Mouse (Mus musculus) megakaryocyte-erythroid progenitor cell, adult 5-6 weeks (primary cell): Measurements from ENCODE around the gene Mast4. TPM values are rescaled to one million over a fixed set of nuclear protein-coding genes. Genes with fewer than 3 reads are reported as not detected.

ENCODE experiments used
- ATAC-seq: replicated peaks from 2 replicates; pipeline ENCODE4 v1.8.0; 2016; ENCODE audit warnings: mild to moderate bottlenecking, inconsistent platforms; ENCODE audit not compliant: severe bottlenecking, poor library complexity, low FRiP score, low TSS enrichment
- total RNA-seq, 2 experiments: library from RNA; stranded (forward) in 1 of 2; stranded (reverse) in 1 of 2; fragments of 200-1000, 215-1000 nt in 1 of 2; fragments of >200 nt in 1 of 2; fragmentation: Nextera tagmentation in 1 of 2; gene quantifications; 2 replicates each; pipeline ENCODE4 v1.2.3; 2014 to 2017

The Mast4 gene
- total RNA-seq, 2 experiments from 2014 or later = 10.9 to 40.9 TPM

DNA sequence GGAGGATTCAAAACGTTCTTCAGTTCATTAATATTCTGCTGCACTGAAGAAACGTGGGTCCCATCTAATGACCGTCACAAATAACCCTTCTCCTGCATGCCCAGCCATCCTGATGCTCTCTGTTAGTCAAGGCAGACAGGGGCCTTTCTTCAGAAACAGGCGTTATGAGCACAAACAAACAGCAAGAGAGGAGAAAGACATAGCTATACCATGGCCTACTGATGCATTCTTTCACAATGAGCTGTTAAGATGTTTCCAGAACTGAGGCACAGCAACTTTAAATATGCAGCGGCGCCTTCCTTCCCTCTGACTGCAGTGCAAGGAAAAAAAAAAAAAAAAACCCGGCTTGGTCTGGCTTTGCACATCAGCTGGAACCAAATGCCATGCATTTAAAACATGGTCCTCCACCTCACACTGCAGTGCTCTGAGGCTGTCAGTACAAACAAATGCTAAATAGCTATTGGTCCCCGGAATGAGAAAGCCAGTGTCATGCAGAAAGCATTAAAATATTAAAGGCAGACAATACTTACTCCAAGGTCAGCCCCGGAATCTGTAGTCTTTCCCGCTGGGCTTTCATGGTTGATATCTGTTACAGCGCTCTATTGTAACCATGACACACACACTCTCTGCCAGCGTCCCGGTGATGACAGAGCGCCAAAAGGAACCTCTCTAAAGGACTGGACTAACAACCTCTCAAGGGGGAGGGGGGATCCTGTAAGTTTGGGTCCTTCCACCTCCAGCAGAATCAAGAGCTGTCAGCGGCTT is 376.6 kb downstream of the Mast4 start:
- ATAC-seq = no peak

DNA sequence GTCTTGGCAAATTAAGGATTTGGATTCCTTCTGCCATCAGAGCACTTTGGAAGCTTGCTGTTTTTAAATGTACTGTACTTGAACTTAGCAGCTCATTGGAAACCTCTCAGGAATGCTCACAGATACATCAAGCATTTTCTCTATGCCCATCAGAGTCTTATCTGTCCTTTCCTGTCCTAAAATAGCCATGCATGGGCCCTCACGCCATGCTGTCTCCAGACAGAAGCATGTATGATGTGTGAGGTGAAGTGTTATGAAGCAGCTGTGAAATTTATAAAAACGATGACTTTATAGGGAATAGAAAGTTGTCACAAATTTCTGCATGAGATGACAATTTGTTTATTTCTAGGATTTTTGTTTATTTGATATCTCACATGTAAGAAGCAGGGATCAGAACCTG is 378.8 kb downstream of the Mast4 start:
- ATAC-seq = no peak

DNA sequence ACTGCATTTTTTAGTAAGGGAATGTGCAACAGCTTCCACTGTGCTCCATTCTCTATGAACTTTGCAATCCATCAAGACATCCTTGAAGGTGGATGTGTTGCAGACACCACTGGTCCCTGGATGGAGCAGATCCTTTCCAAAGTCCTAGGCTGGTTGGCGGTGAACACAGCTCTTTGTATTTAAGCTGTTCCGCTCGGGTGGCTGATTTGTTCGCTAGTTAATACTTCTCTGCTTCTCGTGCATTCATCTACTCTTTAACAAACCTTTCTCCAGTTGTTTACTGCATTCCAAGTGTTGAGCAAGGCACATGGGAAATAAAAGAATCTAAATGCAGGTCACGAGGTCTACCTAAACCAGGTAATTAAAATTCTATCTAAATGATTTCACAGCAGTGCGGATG is 384.5 kb downstream of the Mast4 start:
- ATAC-seq = no peak

DNA sequence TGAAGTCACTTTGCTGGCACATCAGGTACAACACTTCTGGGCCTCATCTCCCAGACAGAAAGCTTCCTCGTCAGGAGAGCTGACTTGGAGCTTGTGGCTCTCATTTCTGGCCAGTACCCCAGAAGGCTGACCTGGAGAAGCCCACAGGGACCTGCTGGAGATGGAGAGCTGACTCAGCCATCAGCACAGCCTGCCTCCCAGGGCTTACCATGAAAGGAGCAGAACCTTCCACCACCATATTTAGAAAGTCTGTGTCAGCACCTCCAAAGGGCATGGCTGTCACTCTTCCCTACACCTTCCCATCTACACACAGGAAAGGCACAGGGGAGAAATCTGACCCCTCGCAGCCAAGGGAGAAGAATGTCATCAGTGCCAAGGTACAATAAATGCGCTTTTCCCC is 385.3 kb downstream of the Mast4 start:
- no peak for ATAC-seq

DNA sequence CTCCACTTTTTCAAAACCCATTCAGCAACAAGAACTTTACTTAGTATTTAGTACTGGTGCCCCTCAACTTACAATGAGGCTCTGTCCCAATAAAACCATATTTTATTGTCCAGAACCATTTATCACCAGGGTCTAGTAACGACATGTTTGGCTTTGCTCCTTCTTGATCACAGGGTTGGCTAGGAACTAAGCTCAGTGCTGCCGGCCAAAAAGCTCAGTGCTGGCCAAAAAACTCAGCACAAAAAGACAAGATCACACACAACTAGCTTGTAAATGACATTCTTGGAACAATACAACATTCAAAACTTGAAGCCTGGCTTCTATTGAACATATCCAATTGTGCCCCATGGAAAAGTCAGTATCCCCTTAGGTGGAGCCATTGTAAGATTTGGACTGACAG is 386.8 kb downstream of the Mast4 start:
- ATAC-seq = no peak

DNA sequence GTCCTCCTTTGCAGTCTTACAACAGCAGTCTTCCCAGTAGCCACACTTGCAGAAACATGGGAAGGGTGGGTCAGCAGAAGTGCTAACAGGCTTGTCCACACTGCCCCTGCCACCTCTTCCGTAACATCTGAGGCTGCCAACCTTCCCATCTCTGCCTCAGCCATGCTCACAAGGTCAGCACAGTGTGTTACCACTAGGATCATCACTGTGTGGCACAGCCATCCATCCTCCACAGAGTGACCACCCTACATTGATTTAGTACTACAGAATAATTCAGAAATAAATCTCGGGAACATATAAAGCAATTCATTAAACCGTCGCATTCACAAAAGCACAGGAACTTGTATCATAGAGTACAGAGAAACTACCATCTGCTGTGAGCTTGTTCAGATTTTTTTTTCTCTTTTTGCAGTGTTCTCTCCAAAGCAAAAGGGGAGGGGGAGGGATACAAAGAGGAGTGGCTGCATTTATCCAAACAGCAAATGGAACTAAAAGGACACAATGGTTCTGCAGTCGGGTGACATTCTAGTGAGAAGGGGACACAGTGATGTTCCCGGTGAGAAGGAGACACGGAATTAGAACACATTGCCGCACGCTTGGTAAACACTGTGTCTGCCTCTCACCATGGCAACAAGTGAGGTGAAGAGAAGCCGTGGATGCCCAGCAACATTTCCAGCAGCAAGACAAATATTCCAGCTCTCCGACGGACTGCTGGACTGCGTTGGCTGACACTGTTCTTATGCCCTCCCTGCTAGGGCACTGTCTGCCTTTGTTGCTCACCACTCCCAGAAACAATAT is 388.1 kb downstream of the Mast4 start:
- ATAC-seq = no peak

DNA sequence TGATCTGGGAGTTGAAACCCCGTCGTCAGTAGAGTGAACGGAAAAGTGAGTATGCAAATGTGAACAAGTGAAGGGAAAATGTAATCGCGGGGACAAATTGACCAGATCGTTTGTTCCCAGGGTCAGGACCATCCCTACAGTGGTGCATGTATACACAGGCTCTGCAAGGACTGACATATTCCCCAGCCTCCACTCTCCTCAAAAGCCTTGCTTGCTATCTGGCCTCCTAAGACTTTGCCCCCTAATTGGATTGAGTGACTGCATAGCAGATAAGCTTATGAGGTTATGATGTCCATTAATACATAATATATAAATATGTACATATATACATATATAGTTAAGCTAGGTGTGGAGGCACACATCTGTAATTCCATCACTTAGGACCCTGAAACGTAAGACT is 388.8 kb downstream of the Mast4 start:
- no peak for ATAC-seq

DNA sequence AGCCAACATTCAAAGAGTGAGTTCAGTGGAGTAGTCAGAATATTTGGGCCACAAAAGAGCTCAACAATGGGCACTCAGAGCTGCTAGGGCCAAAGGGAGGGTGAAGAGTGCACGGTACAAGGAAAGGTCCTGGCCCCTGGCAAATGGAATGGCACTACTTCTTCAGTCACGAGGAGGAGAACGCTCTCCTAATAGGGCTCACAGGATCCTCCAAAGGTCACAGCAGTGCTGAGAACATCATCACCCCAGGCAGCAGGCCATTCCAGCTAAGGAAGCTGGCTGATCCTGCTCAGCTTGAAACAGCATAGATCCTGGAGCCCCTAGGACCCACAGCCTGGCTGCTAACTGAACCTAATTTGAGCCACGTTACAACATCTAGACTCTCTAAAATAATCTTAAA is 389.8 kb downstream of the Mast4 start:
- no peak for ATAC-seq

DNA sequence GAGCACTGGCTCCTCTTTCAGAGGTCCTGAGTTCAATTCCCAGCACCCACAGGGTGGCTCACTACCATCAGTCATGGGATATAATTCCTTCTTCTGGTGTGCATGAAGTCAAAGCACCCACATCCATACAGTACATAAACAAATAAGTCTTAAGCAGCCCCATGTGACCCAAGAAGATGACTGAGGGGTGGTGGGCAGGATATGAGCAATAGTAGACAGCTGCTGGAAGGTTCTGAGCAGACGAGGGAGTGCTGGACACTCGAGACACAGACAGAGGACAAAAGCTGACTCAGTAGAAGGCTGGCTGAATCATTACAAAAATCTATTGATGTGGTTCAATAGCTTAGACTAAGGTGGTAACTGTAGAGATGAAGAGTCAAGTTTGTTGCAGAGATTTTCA is 391.7 kb downstream of the Mast4 start:
- ATAC-seq = no peak

DNA sequence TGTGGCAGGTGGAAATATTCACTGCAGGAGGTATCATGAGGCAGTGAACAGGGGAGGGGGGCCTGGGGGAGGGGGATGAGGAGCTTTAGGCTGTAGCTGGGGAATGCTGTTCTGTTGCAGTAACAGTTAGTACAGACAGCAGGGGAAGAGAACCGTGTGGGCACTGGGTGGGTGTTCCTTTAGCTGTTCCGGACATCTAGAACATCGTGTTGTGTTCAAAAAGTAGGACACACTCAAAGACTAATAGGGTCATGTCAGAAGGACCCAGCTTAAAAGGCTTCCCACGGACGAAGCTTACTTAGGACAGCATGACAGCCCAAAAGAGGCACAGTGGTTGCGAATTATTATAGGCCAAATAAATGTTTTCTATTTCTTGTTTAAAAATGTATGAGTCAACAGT is 393.8 kb downstream of the Mast4 start:
- ATAC-seq = no peak

DNA sequence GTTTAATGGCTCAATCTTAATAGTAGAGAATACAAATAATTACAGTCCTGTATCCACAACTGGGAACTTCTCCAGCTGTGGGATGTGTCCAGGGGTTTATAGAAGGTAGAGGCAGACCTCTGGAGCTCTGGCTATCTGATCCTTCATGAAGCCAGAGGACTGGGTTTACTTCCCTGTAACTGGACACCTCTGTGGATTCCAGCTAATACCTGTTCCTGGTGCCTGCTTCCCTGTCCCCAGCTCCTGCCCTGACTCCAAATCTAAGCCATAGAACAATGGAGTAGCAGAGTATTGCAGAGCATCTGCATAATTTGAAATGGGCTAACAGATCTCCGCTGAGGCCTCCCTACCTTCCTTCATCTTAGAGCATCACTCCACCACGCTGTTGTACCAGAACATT is 398.1 kb downstream of the Mast4 start:
- ATAC-seq = no peak

DNA sequence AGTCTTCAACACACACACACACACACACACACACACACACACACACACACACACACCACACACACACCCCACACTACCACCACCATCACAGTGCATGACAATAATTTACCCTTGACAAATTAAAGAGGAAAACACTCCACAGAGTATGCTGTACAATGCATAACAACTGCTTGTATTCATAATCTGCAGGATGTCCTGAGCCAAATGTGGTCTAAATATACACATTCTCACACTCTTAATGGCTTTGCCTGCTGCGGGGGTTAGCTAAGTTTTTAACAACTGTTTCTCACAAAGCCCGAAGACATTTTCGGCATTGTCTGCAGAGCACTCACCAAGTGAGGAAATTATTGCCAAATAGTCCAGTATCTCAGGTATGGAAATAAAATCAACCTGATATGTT is 398.5 kb downstream of the Mast4 start:
- ATAC-seq = no peak

DNA sequence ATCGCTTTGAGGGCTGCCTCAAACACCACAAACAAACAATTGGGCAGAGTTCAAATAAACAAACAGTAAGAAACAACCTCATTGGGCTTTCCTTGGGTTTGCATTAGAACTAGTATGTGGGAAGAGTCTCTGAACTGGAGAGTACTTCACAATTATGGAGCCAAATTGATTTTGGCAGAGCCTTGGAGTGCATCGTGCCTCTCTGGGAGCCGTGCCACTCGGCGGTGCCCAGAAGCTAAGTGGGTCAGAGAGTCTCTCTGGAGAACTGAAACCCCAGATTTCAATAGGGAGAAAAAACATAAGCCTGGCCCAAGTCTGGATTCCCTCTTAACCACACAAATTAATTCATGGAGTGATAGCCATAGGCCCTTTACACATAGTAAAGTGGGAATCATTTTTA is 400.6 kb downstream of the Mast4 start:
- ATAC-seq = no peak

DNA sequence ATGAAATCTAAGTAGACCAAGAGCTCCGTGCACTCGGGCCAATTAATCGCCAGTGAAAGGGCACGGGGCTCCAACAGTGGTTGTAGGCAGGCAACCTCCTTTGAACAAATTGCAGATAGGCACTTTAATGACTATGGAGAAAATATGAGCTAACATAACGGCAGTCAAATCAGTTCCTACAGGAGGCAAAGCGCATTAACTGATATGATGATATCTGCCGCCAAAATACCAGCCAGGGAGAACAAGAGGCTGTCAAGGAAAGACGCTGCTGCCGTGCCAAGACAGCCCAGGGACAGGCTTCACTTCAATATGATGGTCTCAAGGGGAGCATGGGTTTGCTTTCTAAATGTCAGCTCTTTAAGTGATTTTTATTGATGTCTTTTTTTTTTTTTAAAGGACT is 401.9 kb downstream of the Mast4 start:
- ATAC-seq = peak; percentile 72

DNA sequence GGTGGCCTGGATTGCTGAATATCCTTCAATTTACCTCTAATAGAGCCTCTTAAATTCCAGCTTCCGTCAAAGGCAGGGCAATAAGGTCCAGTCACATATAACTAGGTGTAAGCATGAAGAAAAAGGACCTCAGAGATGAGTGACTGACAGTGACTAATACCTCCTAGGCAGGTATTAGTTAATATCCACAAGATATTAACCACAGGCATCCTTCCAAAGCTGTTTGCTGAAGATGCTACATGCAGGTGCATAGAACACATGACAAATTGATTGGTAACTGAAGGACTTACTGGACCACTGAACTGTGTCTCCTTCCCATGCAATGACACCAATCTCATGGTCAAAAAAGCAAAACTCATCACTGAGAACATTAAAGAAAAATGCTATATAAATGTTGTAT is 402.3 kb downstream of the Mast4 start:
- ATAC-seq = no peak

DNA sequence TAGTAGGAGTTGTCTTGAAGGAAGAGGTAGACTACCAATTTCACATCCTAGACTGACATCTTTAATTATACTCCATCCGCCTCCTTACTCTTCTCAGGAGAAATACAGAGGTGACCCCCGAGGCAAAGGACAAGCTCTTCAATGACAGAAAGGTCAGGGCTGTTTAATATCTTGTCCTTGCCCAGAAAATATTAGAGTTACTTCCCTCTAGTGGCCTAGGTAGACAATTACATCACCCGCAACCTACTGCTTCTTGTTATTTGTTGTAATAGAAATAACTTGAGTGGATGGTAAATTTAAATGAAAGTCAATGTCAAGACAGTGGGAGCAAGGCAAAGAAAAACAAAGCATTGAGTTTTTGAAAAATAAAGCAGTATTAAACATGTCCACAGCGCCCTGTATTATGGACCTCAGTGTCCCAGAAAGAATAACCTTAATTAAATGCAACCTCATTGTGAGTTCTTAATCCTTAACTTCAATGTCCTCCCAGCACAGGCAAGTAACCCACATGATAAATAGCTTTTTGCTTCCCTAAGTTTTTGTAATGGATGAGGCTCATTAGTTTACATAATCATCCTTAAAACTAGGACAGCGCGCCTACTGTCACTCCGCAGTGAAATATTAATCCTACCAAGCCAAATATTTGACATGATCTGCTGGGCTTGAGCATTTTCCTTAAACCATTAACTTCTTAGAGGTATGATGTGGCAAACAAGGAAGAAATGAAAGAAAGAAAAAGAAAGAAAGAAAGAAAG is 408.3 kb downstream of the Mast4 start:
- ATAC-seq = peak; percentile 81

DNA sequence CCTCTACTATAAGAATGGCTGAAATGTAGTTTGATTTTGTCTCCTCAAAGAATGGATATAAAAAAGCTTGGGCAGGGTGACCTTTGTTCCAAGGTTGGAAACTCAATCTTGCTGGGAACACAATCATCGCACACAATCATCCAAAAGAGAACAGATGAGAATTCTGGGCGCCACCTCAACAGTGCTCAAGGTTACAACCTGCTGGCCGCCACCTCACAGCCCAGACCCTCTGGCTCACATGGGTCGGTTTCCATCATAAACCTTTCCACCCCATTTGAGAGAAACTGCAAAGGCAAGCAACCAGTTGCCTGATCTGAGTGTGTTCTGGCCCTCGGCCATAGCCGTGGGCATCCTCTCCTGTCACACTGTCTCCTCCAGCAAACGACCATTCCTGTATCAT is 414.6 kb downstream of the Mast4 start:
- ATAC-seq = no peak

DNA sequence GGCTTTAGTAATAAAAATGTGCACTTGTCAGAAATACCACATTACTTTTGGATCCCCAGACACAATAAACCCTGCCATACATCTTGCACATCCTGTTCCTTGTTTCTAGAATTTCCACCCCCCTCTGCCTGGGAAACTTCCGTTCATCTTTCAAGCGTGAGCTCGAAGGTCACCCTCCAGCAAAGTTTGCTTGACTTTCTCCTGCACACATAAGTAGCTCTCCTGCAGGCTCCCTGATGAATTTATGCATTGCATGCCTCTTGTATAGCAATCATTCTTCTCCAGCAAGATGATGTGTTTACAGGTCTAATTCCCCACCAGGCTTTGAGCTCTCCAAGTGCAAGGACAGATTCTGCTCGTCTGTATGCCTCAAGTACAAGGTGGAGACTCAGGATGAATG is 415.7 kb downstream of the Mast4 start:
- no peak for ATAC-seq

DNA sequence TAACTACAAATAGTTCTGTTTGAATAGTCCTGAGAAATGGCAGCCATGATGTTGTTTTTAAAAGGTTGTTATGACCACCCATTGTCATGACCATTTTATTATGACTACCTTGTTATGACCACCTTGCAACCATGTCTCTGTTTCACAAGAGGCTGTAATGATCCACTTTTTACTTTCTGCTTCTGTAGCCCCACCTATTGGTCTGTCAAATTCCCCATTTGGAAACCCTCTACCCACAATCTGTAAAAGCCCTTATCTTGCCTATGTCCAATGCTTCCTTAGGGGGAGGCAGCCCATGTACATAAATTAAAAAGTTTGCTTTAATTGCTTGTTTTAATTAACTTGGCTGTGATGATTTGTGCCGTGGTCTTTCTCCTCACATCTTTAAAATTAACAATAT is 419.0 kb downstream of the Mast4 start:
- ATAC-seq = no peak

DNA sequence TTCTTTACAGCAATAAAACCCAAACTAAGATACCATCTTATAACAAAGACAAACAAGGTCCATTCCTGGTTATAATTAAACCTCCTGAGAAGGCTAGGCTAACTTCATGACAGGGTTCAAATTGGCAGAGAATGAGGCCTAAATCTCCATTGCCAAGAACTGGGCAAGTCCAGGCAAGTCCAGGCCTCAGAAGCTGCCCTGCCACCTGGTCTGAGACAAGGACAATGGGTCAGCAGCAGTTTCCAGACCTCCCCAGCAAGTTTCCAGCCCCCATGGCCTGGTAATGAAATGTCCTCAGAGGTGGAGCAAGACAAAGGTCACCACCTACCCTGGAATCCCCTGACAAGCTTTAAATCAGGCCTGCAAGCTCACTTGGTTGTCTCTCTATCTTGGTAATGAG is 419.5 kb downstream of the Mast4 start:
- ATAC-seq = no peak
